31 mouse cellular contexts compared by ENCODE assay signal in genomic region chr2:28036788-28037187, GRCm38 (mm10). TPM values are rescaled to one million over a fixed set of nuclear protein-coding genes. Genes with fewer than 3 reads are reported as not detected.
DNase-seq lines count a peak whose midpoint lies in the region; ATAC-seq and TF ChIP-seq lines count a peak whose summit lies in the region.
"Had no signal": no experiment of that assay in that cellular context is flagged by ENCODE, and none has a peak within 500 bp of the region (broad histone marks: within the 10 kb centered on the region; RNA-seq: fewer than 3 reads in every experiment).

No protein-coding gene starts in this region.

- no peak for TF ChIP-seq POLR2A in cerebellum, adult 2 months (IDR thresholded peaks at IDR 0.05; ENCODE audit: borderline replicate concordance, insufficient read depth, low read length)

- no peak for ATAC-seq in liver, embryonic 13.5 days (ENCODE audit: low read depth)
- no peak for ATAC-seq in neural tube, embryonic 11.5 days (ENCODE audit: insufficient read depth, low FRiP score, low TSS enrichment)
- ATAC-seq: midbrain, embryonic 13.5 days had no signal

- H3K4me1 ChIP-seq in cerebellum, adult 2 months (ENCODE audit: control insufficient read depth, insufficient read depth, low read length), result peaks cover 19% of the 10 kb centered on the region
- H3K4me1 ChIP-seq in liver, embryonic 13.5 days (replicated peaks), result peaks cover 24% of the 10 kb centered on the region
- H3K4me1 ChIP-seq in neural tube, embryonic 11.5 days (ENCODE audit: control insufficient read depth, insufficient read depth, low read length), result no peaks in the 10 kb centered on the region
- H3K4me1 ChIP-seq: hindbrain, embryonic 10.5 days had no signal

- H3K9me3 ChIP-seq in liver, embryonic 13.5 days (replicated peaks), result no peaks in the 10 kb centered on the region
- no peaks in the 10 kb centered on the region for H3K9me3 ChIP-seq in neural tube, embryonic 11.5 days (ENCODE audit: control insufficient read depth, low read length)
- H3K9me3 ChIP-seq: embryonic facial prominence, embryonic 13.5 days; heart, embryonic 13.5 days; hindbrain, embryonic 10.5 days; hindbrain, embryonic 15.5 days; kidney, embryonic 15.5 days; limb, embryonic 12.5 days; liver, embryonic 15.5 days; midbrain, embryonic 13.5 days; neural tube, embryonic 15.5 days; stomach, embryonic 15.5 days had no signal

- no peak for TF ChIP-seq CTCF in cerebellum, adult 2 months (IDR thresholded peaks at IDR 0.05; ENCODE audit: borderline replicate concordance, insufficient read depth, low read depth, low read length)
- TF ChIP-seq CTCF in gastrocnemius, adult 2 months (IDR thresholded peaks at IDR 0.05), result no peak

- H3K9ac ChIP-seq in liver, embryonic 13.5 days, result no peak overlapping the region
- H3K9ac ChIP-seq in neural tube, embryonic 11.5 days (ENCODE audit: low read length), result no peak overlapping the region
- H3K9ac ChIP-seq: embryonic facial prominence, embryonic 13.5 days; heart, embryonic 13.5 days; hindbrain, embryonic 15.5 days; kidney, embryonic 15.5 days; limb, embryonic 12.5 days; liver, embryonic 15.5 days; midbrain, embryonic 13.5 days; neural tube, embryonic 15.5 days; stomach, embryonic 15.5 days had no signal

- intact Hi-C loops in gastrocnemius, adult 2 months (cut with DNase I), result no loop called here

- WGBS in cerebellum, adult 2 months, result 54% methylated on average over 13 of the region's 13 CpGs
- 86% methylated on average over 13 of the region's 13 CpGs for WGBS in liver, embryonic 13.5 days (ENCODE audit: insufficient replicate concordance)
- WGBS in neural tube, embryonic 11.5 days, result 89% methylated on average over 13 of the region's 13 CpGs

- no peak overlapping the region for H3K4me3 ChIP-seq in cerebellum, adult 2 months (replicated peaks; ENCODE audit: insufficient read depth, low read depth, low read length)
- H3K4me3 ChIP-seq in gastrocnemius, adult 2 months, result no peak overlapping the region
- no peak overlapping the region for H3K4me3 ChIP-seq in liver, embryonic 13.5 days (replicated peaks)
- H3K4me3 ChIP-seq in neural tube, embryonic 11.5 days (ENCODE audit: low read depth, low read length), result no peak overlapping the region
- H3K4me3 ChIP-seq: embryonic facial prominence, embryonic 13.5 days; heart, embryonic 13.5 days; hindbrain, embryonic 10.5 days; hindbrain, embryonic 15.5 days; kidney, embryonic 15.5 days; limb, embryonic 12.5 days; liver, embryonic 15.5 days; midbrain, embryonic 13.5 days; neural tube, embryonic 15.5 days; stomach, embryonic 15.5 days had no signal

- H3K4me2 ChIP-seq in liver, embryonic 13.5 days, result no peak overlapping the region
- no peak overlapping the region for H3K4me2 ChIP-seq in neural tube, embryonic 11.5 days (ENCODE audit: low read depth)
- H3K4me2 ChIP-seq: embryonic facial prominence, embryonic 13.5 days; heart, embryonic 13.5 days; hindbrain, embryonic 15.5 days; kidney, embryonic 15.5 days; limb, embryonic 12.5 days; liver, embryonic 15.5 days; midbrain, embryonic 13.5 days; neural tube, embryonic 15.5 days; stomach, embryonic 15.5 days had no signal

- H3K27me3 ChIP-seq in cerebellum, adult 2 months (ENCODE audit: control insufficient read depth, insufficient read depth, low read length), result no peaks in the 10 kb centered on the region
- H3K27me3 ChIP-seq in liver, embryonic 13.5 days, result no peaks in the 10 kb centered on the region
- no peaks in the 10 kb centered on the region for H3K27me3 ChIP-seq in neural tube, embryonic 11.5 days (ENCODE audit: control insufficient read depth, insufficient read depth, low read length)
- H3K27me3 ChIP-seq: embryonic facial prominence, embryonic 13.5 days; heart, embryonic 13.5 days; hindbrain, embryonic 15.5 days; kidney, embryonic 15.5 days; limb, embryonic 12.5 days; liver, embryonic 15.5 days; midbrain, embryonic 13.5 days; neural tube, embryonic 15.5 days; stomach, embryonic 15.5 days had no signal

- DNase-seq in cerebellum, adult 9-10 months, result peak; percentile 16
- no peak for DNase-seq in cerebellum, adult 2 months
- peak; percentile 12 for DNase-seq in gastrocnemius, postnatal 10 days
- no peak for DNase-seq in gastrocnemius, adult 2 months
- no peak for DNase-seq in liver, embryonic 13.5 days
- no peak for DNase-seq in liver
- DNase-seq in neural tube, embryonic 11.5 days (ENCODE audit: low spot score), result peak; percentile 4
- no peak for DNase-seq in neural tube, embryonic 10.5 days (ENCODE audit: extremely low spot score, low spot score)
- DNase-seq: adrenal gland, adult 8-10 months; gastrocnemius, postnatal 25 days; right cerebral cortex, postnatal 25 days had no signal

- peaks cover 8% of the 10 kb centered on the region; the same call in 1 of the 2 replicates for H3K36me3 ChIP-seq in liver, embryonic 13.5 days
- H3K36me3 ChIP-seq in neural tube, embryonic 11.5 days (ENCODE audit: control insufficient read depth, insufficient read depth, low read length), result no peaks in the 10 kb centered on the region
- H3K36me3 ChIP-seq: hindbrain, embryonic 15.5 days; midbrain, embryonic 13.5 days; neural tube, embryonic 15.5 days had no signal

- H3K27ac ChIP-seq in cerebellum, adult 2 months (ENCODE audit: insufficient read depth, low read length), result no peak overlapping the region
- no peak overlapping the region for H3K27ac ChIP-seq in gastrocnemius, adult 2 months
- 0 out of 2 replicates have a peak overlapping the region, but pooled peaks have one; percentile 3 for H3K27ac ChIP-seq in liver, embryonic 13.5 days
- H3K27ac ChIP-seq in neural tube, embryonic 11.5 days (ENCODE audit: low read depth, low read length), result no peak overlapping the region
- H3K27ac ChIP-seq: embryonic facial prominence, embryonic 13.5 days; heart, embryonic 13.5 days; hindbrain, embryonic 10.5 days; hindbrain, embryonic 15.5 days; kidney, embryonic 15.5 days; limb, embryonic 12.5 days; macrophage; midbrain, embryonic 13.5 days; stomach, embryonic 15.5 days had no signal

RNA-seq across cellular contexts. Expression of gene Fcnb, which starts 47.9 kb away (rescaled TPM):
- polyA plus RNA-seq in cerebellum, adult 2 months (2012; rRNA removed), result not detected in 2 replicates
- total RNA-seq in gastrocnemius, postnatal 10 days (2021), result under 1 TPM in 1 of 2 experiments, not detected in 1; 0.45 TPM
- not detected for total RNA-seq in gastrocnemius, adult 2 months (2021)
- 10.6 and 13.1 TPM in 2 replicates for polyA plus RNA-seq in liver, embryonic 13.5 days (2015; fragmentation: Nextera tagmentation; extraction: Ambion mirVana)
- polyA plus RNA-seq in neural tube, embryonic 11.5 days (2014; fragmentation: Nextera tagmentation; extraction: Ambion mirVana), result 0.28 TPM in 1 of 2 replicates, not detected in the other
- total RNA-seq: adrenal gland, adult 8-10 months; CH12.LX; ES-E14; gastrocnemius, postnatal 25 days; heart, adult 18-20 months; heart, postnatal 10 days; layer of hippocampus, adult 18-20 months; layer of hippocampus, postnatal 10 days; left cerebral cortex, adult 18-20 months; left cerebral cortex, postnatal 14 days had no signal
- polyA plus RNA-seq: C2C12; embryonic facial prominence, embryonic 13.5 days; hindbrain, embryonic 10.5 days; hindbrain, embryonic 15.5 days; limb, embryonic 12.5 days; midbrain, embryonic 13.5 days; neural tube, embryonic 15.5 days had no signal

Comparison
In these comparisons a context has a peak if more than half of its experiments do, and no peak if none do; other contexts are left out.
1. DNase-seq: peak in cerebellum, adult 9-10 months (single experiment), gastrocnemius, postnatal 10 days (single experiment) and neural tube, embryonic 11.5 days (single experiment); none in cerebellum, adult 2 months (0 of 2), gastrocnemius, adult 2 months (single experiment), liver, embryonic 13.5 days (single experiment), liver (single experiment) and neural tube, embryonic 10.5 days (single experiment).